Mouse (Mus musculus): ENCODE data around the gene Maml2.

Gene Maml2

DNA sequence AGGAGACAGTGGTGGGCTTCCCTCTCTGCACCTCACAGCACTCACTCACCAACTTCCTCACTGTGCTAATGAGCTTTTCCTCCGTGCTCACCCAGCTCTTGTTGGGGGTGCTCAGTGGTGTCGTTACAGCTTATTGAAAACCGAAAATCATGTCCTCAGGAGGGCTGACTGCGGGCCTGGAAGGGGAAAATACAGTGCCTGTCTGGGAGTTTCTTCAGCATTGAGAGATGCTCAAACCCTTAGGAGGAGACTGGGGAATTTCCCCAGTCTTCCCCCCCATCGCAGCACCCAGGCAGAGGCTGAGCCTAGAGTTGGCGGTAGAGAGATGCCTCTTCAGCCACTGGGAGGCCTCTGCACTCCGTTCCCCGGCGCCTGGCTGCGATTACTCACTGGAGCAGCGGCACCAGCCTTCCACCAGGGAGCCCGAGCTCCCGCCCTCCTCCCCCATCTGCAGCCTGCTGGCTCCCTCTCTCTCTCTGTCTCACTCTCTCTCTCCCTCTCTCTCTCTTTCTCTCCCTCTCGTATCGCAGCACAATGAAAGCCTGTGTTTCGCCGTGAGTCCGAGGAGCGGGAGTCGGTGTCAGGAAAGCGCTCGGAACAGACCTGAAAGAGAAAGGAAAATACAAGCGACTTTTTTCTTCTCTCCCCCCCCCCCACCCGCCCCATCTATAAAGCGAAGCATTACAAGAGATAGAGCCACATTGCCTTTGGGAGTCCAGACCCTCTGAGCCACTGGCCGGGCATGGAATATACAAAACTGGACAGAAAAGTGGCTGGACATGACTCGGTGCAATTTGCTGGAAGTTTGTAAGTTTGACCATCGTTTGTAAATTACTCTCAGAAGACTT lies 1.3 kb upstream of the Maml2 start:
- TF ChIP-seq NANOG (IDR thresholded peaks at IDR 0.05; ENCODE audit: borderline replicate concordance, low read length) (no peak), POU5F1 (IDR thresholded peaks at IDR 0.05; ENCODE audit: borderline replicate concordance, low read length) (no peak), CTCF (conservative IDR thresholded peaks at IDR 0.05; ENCODE audit: low read length) (no peak)
- no peaks in the 10 kb centered on the region for H3K9me3 ChIP-seq (ENCODE audit: low read length)
- H3K4me1 ChIP-seq (replicated peaks; ENCODE audit: low read depth, low read length), result peaks cover 28% of the 10 kb centered on the region
- peaks cover 66% of the 10 kb centered on the region for H3K27me3 ChIP-seq (ENCODE audit: insufficient read depth, low read length)
- no peaks in the 10 kb centered on the region for H3K36me3 ChIP-seq (ENCODE audit: insufficient read depth, low read length)
- peak overlapping the region; percentile 51 for H3K4me3 ChIP-seq (replicated peaks; ENCODE audit: low read length)

DNA sequence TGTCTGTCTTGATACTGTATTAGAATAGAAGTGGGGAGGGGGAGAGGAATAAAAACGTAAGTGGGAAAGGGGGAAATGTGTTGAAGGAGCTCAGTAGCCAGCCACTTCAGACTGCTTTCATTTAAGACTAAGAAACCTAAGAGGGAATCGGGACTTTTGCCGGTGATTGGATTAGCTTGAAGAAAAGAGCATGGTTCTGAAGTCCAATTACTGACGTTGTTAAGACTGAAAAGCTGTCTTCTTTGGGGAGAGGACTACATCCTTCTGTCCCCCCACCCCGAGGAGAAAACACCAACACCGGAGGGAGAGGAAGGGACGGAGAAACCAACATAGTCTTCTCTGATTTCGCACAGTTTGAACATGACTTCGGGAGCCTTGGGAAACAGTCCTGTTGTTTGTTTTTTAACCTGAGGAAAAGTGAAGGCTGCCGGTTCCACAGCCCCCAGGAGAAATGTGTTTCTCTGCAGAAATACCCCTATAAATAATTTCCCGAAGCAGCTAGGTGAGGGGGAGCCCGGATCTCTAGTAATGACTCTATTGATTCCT lies 562 bp upstream of the Maml2 start:
- TF ChIP-seq CTCF (conservative IDR thresholded peaks at IDR 0.05; ENCODE audit: low read length) (no peak), NANOG (IDR thresholded peaks at IDR 0.05; ENCODE audit: borderline replicate concordance, low read length) (no peak), POU5F1 (IDR thresholded peaks at IDR 0.05; ENCODE audit: borderline replicate concordance, low read length) (no peak)
- Histone ChIP-seq H3K4me1 (replicated peaks; ENCODE audit: low read depth, low read length) (peaks cover 28% of the 10 kb centered on the region), H3K9me3 (ENCODE audit: low read length) (no peaks in the 10 kb centered on the region), H3K4me3 (replicated peaks; ENCODE audit: low read length) (peak overlapping the region; percentile 67), H3K27me3 (ENCODE audit: insufficient read depth, low read length) (peaks cover 71% of the 10 kb centered on the region), H3K36me3 (ENCODE audit: insufficient read depth, low read length) (no peaks in the 10 kb centered on the region)

DNA sequence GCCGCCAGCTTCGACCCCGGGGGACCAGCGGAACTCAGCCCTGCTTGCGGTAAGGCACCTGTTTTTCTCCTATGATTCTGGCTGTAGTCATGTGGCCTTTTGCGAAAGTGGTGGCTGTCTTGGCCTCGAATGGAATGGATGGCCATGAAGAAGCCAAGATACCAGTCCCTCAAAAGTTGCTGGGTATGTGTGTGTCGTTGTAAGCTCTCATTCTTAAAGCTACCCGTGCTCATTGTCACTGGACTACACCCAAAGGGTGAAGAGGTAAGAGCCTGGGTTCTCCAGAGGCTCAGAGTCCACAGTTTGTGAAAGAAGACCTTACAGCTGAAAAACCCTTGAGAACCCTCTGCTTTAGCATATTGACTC lies 739 bp downstream of the Maml2 start:
- TF ChIP-seq CTCF (conservative IDR thresholded peaks at IDR 0.05; ENCODE audit: low read length) (no peak), POU5F1 (IDR thresholded peaks at IDR 0.05; ENCODE audit: borderline replicate concordance, low read length) (no peak), NANOG (IDR thresholded peaks at IDR 0.05; ENCODE audit: borderline replicate concordance, low read length) (no peak)
- Histone ChIP-seq H3K4me3 (replicated peaks; ENCODE audit: low read length) (peak overlapping the region; percentile 67), H3K27me3 (ENCODE audit: insufficient read depth, low read length) (peaks cover 71% of the 10 kb centered on the region), H3K36me3 (ENCODE audit: insufficient read depth, low read length) (no peaks in the 10 kb centered on the region), H3K4me1 (replicated peaks; ENCODE audit: low read depth, low read length) (peaks cover 28% of the 10 kb centered on the region), H3K9me3 (ENCODE audit: low read length) (no peaks in the 10 kb centered on the region)

GRCm38 (mm10) chr9:13299190-13299589 lies 1.4 kb downstream of the Maml2 start:
- Histone ChIP-seq H3K9me3 (ENCODE audit: low read length) (no peaks in the 10 kb centered on the region), H3K27me3 (ENCODE audit: insufficient read depth, low read length) (peaks cover 64% of the 10 kb centered on the region), H3K36me3 (ENCODE audit: insufficient read depth, low read length) (no peaks in the 10 kb centered on the region), H3K4me1 (replicated peaks; ENCODE audit: low read depth, low read length) (peaks cover 28% of the 10 kb centered on the region), H3K4me3 (replicated peaks; ENCODE audit: low read length) (no peak overlapping the region)
- TF ChIP-seq CTCF (conservative IDR thresholded peaks at IDR 0.05; ENCODE audit: low read length) (no peak), POU5F1 (IDR thresholded peaks at IDR 0.05; ENCODE audit: borderline replicate concordance, low read length) (no peak), NANOG (IDR thresholded peaks at IDR 0.05; ENCODE audit: borderline replicate concordance, low read length) (no peak)

DNA sequence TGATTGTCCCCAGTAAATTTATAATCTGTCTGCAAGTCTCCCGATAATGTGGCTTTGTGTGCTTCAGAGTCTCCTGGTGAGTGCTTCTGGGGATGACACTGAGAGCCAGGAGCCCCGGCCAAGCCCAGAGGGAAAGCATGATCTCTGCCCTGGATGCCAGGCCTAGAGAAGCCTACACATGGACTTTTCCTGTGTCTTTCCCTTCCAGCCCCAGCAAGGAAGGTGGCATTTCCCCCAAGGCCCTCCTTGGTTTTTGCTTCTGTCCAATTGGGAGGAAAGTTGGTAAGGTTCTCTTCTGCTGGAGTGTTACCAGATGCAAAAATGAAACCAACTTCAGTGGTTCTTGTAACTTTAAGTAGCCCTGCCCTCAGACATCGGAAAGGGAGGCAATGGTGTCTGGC lies 2.3 kb downstream of the Maml2 start:
- no peaks in the 10 kb centered on the region for H3K36me3 ChIP-seq (ENCODE audit: insufficient read depth, low read length)
- no peaks in the 10 kb centered on the region for H3K9me3 ChIP-seq (ENCODE audit: low read length)
- H3K4me1 ChIP-seq (replicated peaks; ENCODE audit: low read depth, low read length), result peaks cover 28% of the 10 kb centered on the region
- peaks cover 62% of the 10 kb centered on the region for H3K27me3 ChIP-seq (ENCODE audit: insufficient read depth, low read length)
- no peak overlapping the region for H3K4me3 ChIP-seq (replicated peaks; ENCODE audit: low read length)
- TF ChIP-seq POU5F1 (IDR thresholded peaks at IDR 0.05; ENCODE audit: borderline replicate concordance, low read length), result no peak
- no peak for TF ChIP-seq NANOG (IDR thresholded peaks at IDR 0.05; ENCODE audit: borderline replicate concordance, low read length)
- no peak for TF ChIP-seq CTCF (conservative IDR thresholded peaks at IDR 0.05; ENCODE audit: low read length)

DNA sequence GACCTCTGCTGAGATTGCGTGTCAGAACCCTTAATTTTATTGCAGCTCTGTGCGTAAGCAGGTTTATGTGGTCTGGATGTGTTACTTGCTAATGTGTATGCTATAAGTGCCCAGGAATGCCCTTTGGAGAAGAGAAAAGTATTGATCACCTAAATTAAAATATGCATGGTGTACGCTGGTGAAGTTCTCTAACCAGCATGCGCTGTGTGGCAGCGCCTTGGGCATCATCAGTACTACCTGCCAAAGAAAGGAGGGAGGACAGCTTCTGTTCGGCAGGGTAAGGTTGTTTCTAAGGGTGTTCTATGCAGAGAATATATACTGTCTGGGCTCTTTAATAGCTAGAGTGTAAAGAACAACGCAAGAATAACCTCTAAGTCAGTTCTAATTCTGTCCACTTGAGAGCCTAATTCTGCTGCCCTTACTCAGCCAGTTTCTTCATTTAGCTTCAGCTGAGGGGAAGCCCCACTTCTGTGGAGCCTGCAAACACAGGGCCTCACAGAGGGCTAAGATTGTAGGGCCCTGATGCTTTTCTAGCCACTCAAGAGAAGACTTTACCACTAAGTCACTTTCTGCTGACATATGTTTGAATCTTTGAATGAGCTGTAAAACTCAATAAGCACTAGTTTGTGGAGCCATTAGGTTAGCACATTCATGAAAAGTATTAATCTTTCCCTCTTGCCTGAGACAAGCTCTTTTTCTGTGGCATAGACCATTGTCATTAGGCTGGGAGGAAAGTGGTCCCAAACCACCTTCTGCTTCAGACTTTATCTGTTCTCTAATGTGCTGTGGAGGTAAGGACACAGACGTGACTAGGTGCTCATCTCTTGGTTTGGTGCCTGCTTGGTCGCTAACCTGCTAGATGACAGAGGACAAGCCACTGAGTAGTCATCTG lies 3.4 kb downstream of the Maml2 start:
- Histone ChIP-seq H3K4me3 (replicated peaks; ENCODE audit: low read length) (no peak overlapping the region), H3K36me3 (ENCODE audit: insufficient read depth, low read length) (no peaks in the 10 kb centered on the region), H3K27me3 (ENCODE audit: insufficient read depth, low read length) (peaks cover 57% of the 10 kb centered on the region), H3K4me1 (replicated peaks; ENCODE audit: low read depth, low read length) (peaks cover 25% of the 10 kb centered on the region), H3K9me3 (ENCODE audit: low read length) (no peaks in the 10 kb centered on the region)
- TF ChIP-seq POU5F1 (IDR thresholded peaks at IDR 0.05; ENCODE audit: borderline replicate concordance, low read length) (no peak), NANOG (IDR thresholded peaks at IDR 0.05; ENCODE audit: borderline replicate concordance, low read length) (no peak), CTCF (conservative IDR thresholded peaks at IDR 0.05; ENCODE audit: low read length) (no peak)

GRCm38 (mm10) chr9:13302183-13302825 lies 4.5 kb downstream of the Maml2 start:
- H3K36me3 ChIP-seq (ENCODE audit: insufficient read depth, low read length), result no peaks in the 10 kb centered on the region
- H3K4me3 ChIP-seq (replicated peaks; ENCODE audit: low read length), result no peak overlapping the region
- peaks cover 46% of the 10 kb centered on the region for H3K27me3 ChIP-seq (ENCODE audit: insufficient read depth, low read length)

More at GRCm38 (mm10) chr9:13302183-13302825, 4.5 kb downstream of the Maml2 start:
- Histone ChIP-seq H3K4me1 (replicated peaks; ENCODE audit: low read depth, low read length) (peaks cover 14% of the 10 kb centered on the region), H3K9me3 (ENCODE audit: low read length) (no peaks in the 10 kb centered on the region)
- TF ChIP-seq NANOG (IDR thresholded peaks at IDR 0.05; ENCODE audit: borderline replicate concordance, low read length), result no peak
- TF ChIP-seq POU5F1 (IDR thresholded peaks at IDR 0.05; ENCODE audit: borderline replicate concordance, low read length), result no peak
- TF ChIP-seq CTCF (conservative IDR thresholded peaks at IDR 0.05; ENCODE audit: low read length), result no peak

All from E14TG2a.4 (cell line).